8 mouse cellular contexts compared by ENCODE assay signal in the genomic region with DNA sequence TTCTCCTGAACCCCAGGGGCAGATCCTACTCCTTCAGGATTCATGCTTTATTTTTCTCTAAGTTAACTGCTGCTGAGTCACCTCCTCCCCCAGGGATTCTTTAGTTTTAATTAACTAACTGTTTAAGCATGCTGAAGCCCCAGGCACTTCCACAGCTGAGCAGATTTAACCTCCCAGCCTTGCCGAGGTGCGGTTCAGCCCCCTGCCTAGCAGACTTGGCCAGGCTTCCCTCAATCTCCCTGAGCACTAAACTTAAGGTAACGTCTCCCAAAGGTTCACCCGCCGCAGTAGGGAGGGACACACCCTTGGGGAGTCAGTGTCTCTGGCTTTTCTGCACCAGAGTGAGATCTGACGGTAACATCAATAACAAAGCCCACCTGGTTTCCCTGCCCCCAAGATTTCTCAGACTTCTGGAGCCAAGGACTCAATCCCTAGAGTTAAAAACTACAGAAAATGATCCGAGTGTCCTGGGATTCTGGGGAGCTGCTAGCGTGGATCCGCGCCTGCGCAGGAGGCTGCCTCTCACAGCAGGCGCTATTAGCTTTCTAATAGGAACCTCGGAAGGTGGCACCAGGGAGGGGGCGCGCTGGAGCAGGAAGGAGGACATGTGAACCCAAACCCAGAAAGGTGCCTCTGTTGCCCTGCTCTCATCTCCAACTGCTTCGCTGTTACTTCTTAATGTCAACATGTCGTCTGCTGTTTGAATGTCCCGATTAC.
DNase-seq lines count a peak whose midpoint lies in the region; ATAC-seq and TF ChIP-seq lines count a peak whose summit lies in the region.
"Had no signal": no experiment of that assay in that cellular context is flagged by ENCODE, and none has a peak within 500 bp of the region (broad histone marks: within the 10 kb centered on the region; RNA-seq: fewer than 3 reads in every experiment).

No protein-coding gene starts in this region.

- H3K27me3 ChIP-seq in hindbrain, postnatal 0 days (ENCODE audit: insufficient read depth, low read length), result no peaks in the 10 kb centered on the region
- no peaks in the 10 kb centered on the region; the same call in 1 of the 2 replicates for H3K27me3 ChIP-seq in limb, embryonic 14.5 days (ENCODE audit: control insufficient read depth, insufficient read depth, low read length)
- no peaks in the 10 kb centered on the region for H3K27me3 ChIP-seq in thymus, adult 2 months (ENCODE audit: control insufficient read depth, insufficient read depth, low read length)

- H3K4me3 ChIP-seq in gastrocnemius, adult 2 months, result peak overlapping the region; percentile 73
- H3K4me3 ChIP-seq in hindbrain, postnatal 0 days (ENCODE audit: low read length), result peak overlapping the region; percentile 27
- H3K4me3 ChIP-seq in limb, embryonic 14.5 days (replicated peaks; ENCODE audit: low read length), result peak overlapping the region; percentile 29
- H3K4me3 ChIP-seq in thymus, adult 2 months (ENCODE audit: control insufficient read depth, insufficient read depth, low read length), result no peak overlapping the region

- TF ChIP-seq POLR2A in limb, embryonic 14.5 days (IDR thresholded peaks at IDR 0.05; ENCODE audit: borderline replicate concordance, extremely low read depth, insufficient read depth, insufficient read length), result no peak
- TF ChIP-seq POLR2A in thymus, adult 2 months (IDR thresholded peaks at IDR 0.05; ENCODE audit: control insufficient read depth, extremely low read depth, insufficient read depth, low read length, poor library complexity), result no peak

- peak overlapping the region; percentile 59 for H3K4me2 ChIP-seq in hindbrain, postnatal 0 days (ENCODE audit: low read depth, low read length)
- H3K4me2 ChIP-seq in limb, embryonic 14.5 days (replicated peaks; ENCODE audit: low read depth, low read length, severe bottlenecking), result peak overlapping the region; percentile 49

- H3K9ac ChIP-seq in hindbrain, postnatal 0 days (replicated peaks; ENCODE audit: low read length), result no peak overlapping the region
- H3K9ac ChIP-seq in limb, embryonic 14.5 days (ENCODE audit: low read depth, low read length, severe bottlenecking), result peak overlapping the region; percentile 26; the same call in 1 of the 2 replicates

- DNase-seq in adrenal gland, adult 18-20 months (ENCODE audit: low spot score in 2 of 2), result peak; percentile 6 to 23
- peak; percentile 57 for DNase-seq in cerebellum, adult 8-10 months
- peak; percentile 72 for DNase-seq in gastrocnemius, adult 2 months
- DNase-seq in hindbrain, postnatal 0 days (ENCODE audit: low spot score), result peak; percentile 73
- peak; percentile 50 for DNase-seq in limb, embryonic 14.5 days (ENCODE audit: low spot score)
- peak; percentile 57 for DNase-seq in neural tube, embryonic 10.5 days (ENCODE audit: extremely low spot score, low spot score)
- no peak for DNase-seq in thymus, adult 2 months

- intact Hi-C loops in gastrocnemius, adult 2 months (cut with DNase I), result loop anchor here (2.0 to 5.0 kb wide), 2 partner anchors 35 to 87 kb away; partner anchors contain the start of gene Ephb1

- ATAC-seq in hindbrain, postnatal 0 days, result 0 out of 2 replicates have a peak, but pooled peaks have one; percentile 24
- no peak for ATAC-seq in limb, embryonic 14.5 days (ENCODE audit: low FRiP score, low read depth)

- no peaks in the 10 kb centered on the region for H3K9me3 ChIP-seq in hindbrain, postnatal 0 days (ENCODE audit: low read length)
- no peaks in the 10 kb centered on the region for H3K9me3 ChIP-seq in limb, embryonic 14.5 days (ENCODE audit: control insufficient read depth, low read length)

- H3K36me3 ChIP-seq in hindbrain, postnatal 0 days (ENCODE audit: insufficient read depth, low read length), result no peaks in the 10 kb centered on the region
- H3K36me3 ChIP-seq in limb, embryonic 14.5 days (ENCODE audit: control insufficient read depth, insufficient read depth, low read length), result no peaks in the 10 kb centered on the region
- H3K36me3 ChIP-seq in thymus, adult 2 months (ENCODE audit: control insufficient read depth, insufficient read depth, low read length), result no peaks in the 10 kb centered on the region

- peak overlapping the region; percentile 48 for H3K27ac ChIP-seq in gastrocnemius, adult 2 months
- H3K27ac ChIP-seq in hindbrain, postnatal 0 days, result no peak overlapping the region
- H3K27ac ChIP-seq in limb, embryonic 14.5 days (replicated peaks; ENCODE audit: low read depth, low read length), result no peak overlapping the region
- no peak overlapping the region for H3K27ac ChIP-seq in thymus, adult 2 months (ENCODE audit: control insufficient read depth, insufficient read depth, low read length)
- H3K27ac ChIP-seq: macrophage had no signal

- TF ChIP-seq CTCF in gastrocnemius, adult 2 months (IDR thresholded peaks at IDR 0.05), result peak; percentile 43
- no peak for TF ChIP-seq CTCF in hindbrain, postnatal 0 days (IDR thresholded peaks at IDR 0.05; ENCODE audit: low read depth)
- TF ChIP-seq CTCF in thymus, adult 2 months (IDR thresholded peaks at IDR 0.05; ENCODE audit: borderline replicate concordance, control insufficient read depth, extremely low read depth, insufficient read depth, low read length, poor library complexity), result no peak

- peaks cover 10% of the 10 kb centered on the region; the same call in 1 of the 2 replicates for H3K4me1 ChIP-seq in hindbrain, postnatal 0 days (ENCODE audit: insufficient read depth, low read length)
- H3K4me1 ChIP-seq in limb, embryonic 14.5 days (ENCODE audit: control insufficient read depth, insufficient read depth, low read length), result peaks cover 5% of the 10 kb centered on the region; the same call in 1 of the 2 replicates
- H3K4me1 ChIP-seq in thymus, adult 2 months (replicated peaks; ENCODE audit: control insufficient read depth, insufficient read depth, low read length), result no peaks in the 10 kb centered on the region

- WGBS in hindbrain, postnatal 0 days, result 2% methylated on average over 18 of the region's 18 CpGs
- under 1% methylated on average over 18 of the region's 18 CpGs for WGBS in limb, embryonic 14.5 days
- WGBS in thymus, adult 2 months, result 6% methylated on average over 18 of the region's 18 CpGs
